Mouse (Mus musculus) adrenal gland, adult 8-10 months (tissue): ENCODE measurements around the gene Tmem205. TPM values are rescaled to one million over a fixed set of nuclear protein-coding genes. Genes with fewer than 3 reads are reported as not detected.

Experiments used
- DNase-seq: peaks from one replicate; pipeline ENCODE4 v3.0.0; 2022
- total RNA-seq, 4 experiments: library from RNA; stranded (reverse); gene quantifications; 2 replicates each; pipeline ENCODE4 v1.2.4; 2022

Gene Tmem205
- total RNA-seq, 4 experiments from 2014 or later, result 375 to 588 (median 495) TPM

DNA sequence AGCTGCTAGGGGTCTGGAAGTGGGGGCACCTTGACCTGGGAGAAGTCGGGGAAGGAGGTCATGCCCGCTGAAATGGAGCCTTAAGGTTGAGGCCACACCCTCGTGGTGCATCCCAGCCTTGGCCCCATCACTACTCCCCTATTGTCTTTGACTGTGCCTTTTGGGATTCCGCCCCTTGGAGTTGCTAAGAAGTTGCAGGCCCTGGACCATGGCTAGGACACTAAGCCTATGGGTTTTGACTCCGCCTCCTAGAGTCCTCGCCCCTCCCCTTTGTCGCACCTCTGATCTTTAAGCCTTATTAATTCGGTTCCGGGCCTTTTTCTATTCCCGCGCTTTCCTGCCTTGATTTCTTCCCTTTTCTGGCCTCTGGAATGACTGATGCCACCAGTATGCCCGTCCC lies 16.3 kb upstream of the Tmem205 start:
- DNase-seq, result no peak

DNA sequence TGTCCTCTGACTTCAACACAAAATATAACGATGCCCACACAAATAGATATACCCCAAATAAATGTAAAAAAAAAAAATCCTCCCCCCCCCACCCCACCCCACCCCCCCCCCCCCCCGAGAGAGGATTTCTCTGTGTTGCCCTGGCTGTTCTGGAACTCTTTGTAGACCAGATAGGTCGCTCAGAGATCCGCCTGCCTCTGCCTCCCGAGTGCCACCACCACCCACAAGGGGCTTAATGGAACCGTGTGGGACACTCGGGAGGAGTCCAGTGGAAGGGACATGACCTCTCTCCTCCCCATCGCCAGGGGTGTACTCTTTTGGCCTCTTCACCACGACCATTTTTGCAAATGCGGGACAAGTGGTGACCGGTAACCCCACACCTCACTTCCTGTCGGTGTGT lies 15.7 kb upstream of the Tmem205 start:
- no peak for DNase-seq

- DNase-seq, result no peak
These were observed 11.0 kb upstream of the Tmem205 start for GRCm38 (mm10) chr9:21938234-21938855.

GRCm38 (mm10) chr9:21937711-21938175 lies 10.4 kb upstream of the Tmem205 start:
- DNase-seq, result no peak

GRCm38 (mm10) chr9:21936692-21937570 lies 9.6 kb upstream of the Tmem205 start, which contains the start of gene Plppr2:
TSS of gene Plppr2 (plus strand) at chr9:21937033.
- DNase-seq, result peak; percentile 99

GRCm38 (mm10) chr9:21935466-21936131 lies 8.2 kb upstream of the Tmem205 start:
- DNase-seq, result no peak

- no peak for DNase-seq
These were observed 6.7 kb upstream of the Tmem205 start for GRCm38 (mm10) chr9:21934021-21934420.

DNA sequence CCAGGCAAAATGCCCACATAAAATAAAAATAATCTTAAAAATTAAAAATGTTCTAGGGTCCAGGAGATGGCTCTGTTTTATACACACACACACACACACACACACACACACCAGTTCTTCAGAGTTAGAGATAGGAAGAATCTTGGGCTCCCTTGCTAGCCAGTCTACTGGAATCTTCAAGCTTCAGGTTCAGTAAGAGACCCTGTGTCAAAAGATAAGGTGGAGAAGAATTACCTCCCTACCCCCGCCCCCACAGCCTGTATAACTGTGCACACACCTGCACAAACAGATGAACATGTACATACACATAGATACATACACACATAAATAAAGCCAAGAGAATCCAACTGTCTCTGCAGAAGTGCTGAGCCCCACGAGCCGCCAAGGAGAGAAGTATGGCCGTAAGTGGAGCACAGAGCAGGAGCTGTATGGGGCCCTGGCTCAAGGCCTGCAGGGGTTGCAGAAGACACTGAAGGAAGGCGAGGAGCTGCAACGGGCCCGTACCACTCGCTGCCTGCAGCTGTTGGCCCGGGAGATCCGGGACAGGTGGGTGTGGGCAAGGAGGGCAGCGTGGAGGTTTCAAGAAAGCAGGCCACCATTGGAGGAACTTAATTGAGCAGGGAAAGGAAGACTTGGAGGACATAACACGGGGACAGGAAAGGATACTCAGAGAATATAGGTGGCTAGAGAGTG lies 5.2 kb upstream of the Tmem205 start:
- DNase-seq, result no peak

DNA sequence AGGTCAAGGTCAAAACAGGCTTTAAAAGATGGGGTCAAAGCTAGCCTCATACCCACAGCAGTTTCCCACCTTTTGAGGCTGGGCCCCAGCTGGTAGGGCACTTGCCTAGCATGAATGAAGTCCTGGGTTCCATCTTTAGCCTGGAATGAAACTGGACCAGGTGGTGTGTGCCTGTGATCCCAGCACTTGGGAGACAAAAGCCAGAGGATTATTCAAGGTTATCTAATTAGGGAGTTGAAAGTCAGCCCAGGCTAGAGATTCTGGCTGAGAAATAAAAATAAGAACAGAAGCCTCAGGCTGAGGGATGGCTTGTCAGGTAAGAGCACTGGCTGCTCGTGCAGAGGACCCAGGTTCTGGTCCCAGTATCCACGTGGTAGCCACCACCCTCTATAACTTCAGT lies 4.7 kb upstream of the Tmem205 start:
- DNase-seq, result no peak

DNA sequence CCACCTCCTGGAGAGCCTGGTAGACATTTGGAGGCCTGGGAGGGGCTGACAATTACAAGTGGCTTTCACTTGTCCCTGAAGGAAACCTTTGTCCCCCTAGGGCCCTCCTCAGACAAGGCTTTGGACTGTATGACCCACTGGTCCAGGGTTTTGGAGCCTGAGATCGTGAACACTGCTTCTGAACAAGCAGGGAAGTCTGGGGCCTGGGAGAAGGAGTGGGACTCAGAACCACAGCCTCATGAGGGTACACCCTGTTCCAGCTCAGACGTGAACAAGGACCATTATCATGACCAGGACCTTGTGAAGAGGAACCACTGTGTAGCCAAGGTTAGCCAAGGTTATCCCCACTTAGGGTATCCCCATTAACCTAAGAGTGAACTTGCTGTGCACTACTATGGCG lies 1.9 kb upstream of the Tmem205 start:
- no peak for DNase-seq

DNA sequence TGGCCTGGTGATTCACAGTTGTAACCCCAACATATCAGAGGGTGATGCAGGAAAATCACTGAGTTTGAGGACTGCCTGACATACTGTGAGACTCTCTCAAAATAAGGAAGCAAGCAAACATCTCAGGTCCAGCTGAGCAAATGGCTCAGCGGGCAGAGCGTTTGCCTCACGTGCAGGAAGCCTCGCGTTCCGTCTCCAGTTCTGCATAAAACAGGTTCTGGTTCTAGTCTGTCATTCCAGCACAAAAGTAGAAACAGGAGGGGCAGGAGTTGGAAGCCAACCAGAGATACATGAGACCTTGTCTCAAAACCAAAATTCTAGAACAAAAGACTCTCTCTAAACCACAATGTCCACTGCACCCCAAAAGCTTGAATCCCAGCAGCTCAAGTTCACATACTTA lies 572 bp downstream of the Tmem205 start:
- no peak for DNase-seq

GRCm38 (mm10) chr9:21926155-21926554 lies 1.2 kb downstream of the Tmem205 start:
- DNase-seq, result peak; percentile 73

- no peak for DNase-seq
These were observed 1.9 kb downstream of the Tmem205 start for GRCm38 (mm10) chr9:21925506-21925905.

DNA sequence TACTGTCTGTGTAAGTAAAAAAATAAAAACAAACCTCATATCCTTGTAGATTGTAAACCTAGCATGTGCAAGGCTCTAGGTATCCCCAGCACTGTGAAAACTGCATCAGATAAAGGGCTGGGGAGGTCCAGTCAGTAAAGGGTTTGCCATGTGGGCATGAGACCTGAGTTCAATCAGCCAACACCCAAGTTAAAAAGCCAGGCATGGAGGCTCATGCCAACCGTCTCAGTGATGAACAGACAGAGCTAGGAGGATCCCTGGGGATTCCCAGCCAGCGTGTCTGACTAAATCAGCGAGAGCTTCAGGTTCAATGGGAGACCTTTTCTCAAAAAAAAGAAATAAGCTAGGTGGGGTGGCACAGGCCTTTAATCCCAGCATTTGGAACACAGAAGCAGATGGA lies 2.3 kb downstream of the Tmem205 start:
- no peak for DNase-seq

DNA sequence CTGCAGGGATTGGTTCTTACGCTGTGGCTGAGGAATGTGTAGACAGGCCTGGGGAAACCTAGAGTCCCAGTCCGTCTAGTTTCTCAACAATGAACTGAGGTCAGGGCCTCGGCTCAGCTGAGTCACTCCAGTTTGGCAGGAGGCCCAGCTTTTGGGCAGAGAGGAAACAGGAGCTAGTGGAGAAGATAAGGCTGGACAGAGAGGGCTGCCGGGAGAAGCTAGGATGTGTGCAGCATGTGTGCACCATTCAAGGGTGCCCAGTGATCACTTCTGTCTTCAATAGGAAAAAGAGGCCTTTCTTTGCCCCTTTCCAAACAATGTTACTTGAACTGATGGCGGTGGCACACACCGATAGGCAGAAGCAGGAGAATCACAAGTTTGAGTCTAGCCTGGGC lies 3.3 kb downstream of the Tmem205 start:
- DNase-seq, result peak; percentile 98

- DNase-seq, result no peak
These were observed 3.8 kb downstream of the Tmem205 start for GRCm38 (mm10) chr9:21923490-21924098.

- no peak for DNase-seq
These were observed 4.3 kb downstream of the Tmem205 start for GRCm38 (mm10) chr9:21923036-21923435.

DNA sequence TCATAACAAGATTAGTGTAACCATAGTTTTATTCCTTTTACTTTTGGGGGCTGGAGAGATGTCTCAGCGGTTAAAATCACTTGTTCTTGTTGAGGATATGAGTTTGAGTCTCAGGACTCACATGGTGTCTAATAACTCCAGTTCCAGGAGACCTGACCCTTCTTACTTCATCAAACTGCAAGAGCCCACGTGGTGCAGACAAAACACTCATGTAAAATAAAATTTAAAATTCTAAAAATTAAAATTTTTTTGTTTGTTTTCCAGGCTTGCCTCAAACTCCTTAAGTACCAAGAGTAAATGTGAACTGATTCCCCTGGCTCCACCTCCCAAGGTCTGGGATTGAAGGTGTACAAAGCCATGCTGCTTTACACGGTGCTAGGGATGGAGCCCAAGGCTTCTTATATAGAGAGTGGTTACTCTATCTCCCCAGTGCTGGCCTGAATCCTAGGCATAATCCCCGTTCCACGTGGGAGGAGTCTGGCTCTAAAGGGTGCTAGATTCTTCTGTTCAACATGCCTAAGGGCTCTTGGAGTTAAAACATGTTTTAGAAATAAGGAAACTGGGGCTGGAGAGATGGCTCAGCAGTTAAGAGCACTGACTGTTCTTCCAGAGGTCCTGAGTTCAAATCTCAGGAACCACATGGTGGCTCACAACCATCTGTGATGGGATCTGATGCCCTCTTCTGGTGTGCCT lies 8.5 kb downstream of the Tmem205 start:
- no peak for DNase-seq

GRCm38 (mm10) chr9:21918035-21918592 lies 9.2 kb downstream of the Tmem205 start, which contains the start of gene Rab3d:
TSS of gene Rab3d (minus strand) at chr9:21918192.
- DNase-seq, result peak; percentile 95

GRCm38 (mm10) chr9:21917493-21918034 lies 9.8 kb downstream of the Tmem205 start:
- no peak for DNase-seq
